Mouse (Mus musculus) ES-Bruce4 (cell line): Measurements from ENCODE around the gene Gpr55.

Experiments used
- EP300 ChIP-seq: IDR thresholded peaks from 2 replicates; pipeline ENCODE4 v1.6.1; 2011; ENCODE audit warnings: low read depth, low read length; ENCODE audit not compliant: insufficient read depth
- POLR2A ChIP-seq: IDR thresholded peaks from one replicate; pipeline ENCODE4 v1.8.1; 2011; ENCODE audit warnings: low read length; ENCODE audit not compliant: insufficient read depth

- TF ChIP-seq POLR2A (no peak), EP300 (no peak)
Measured at GRCm38 (mm10) chr1:85998012-85998411, 37.2 kb upstream of the Gpr55 start.
